Mouse (Mus musculus): ENCODE results near the gene Lrig3. TPM values are rescaled to one million over a fixed set of nuclear protein-coding genes. Genes with fewer than 3 reads are reported as not detected.

The Lrig3 gene
- total and polyA plus RNA-seq, 2 experiments from 2014 or later = 4.8 to 16.3 TPM

DNA sequence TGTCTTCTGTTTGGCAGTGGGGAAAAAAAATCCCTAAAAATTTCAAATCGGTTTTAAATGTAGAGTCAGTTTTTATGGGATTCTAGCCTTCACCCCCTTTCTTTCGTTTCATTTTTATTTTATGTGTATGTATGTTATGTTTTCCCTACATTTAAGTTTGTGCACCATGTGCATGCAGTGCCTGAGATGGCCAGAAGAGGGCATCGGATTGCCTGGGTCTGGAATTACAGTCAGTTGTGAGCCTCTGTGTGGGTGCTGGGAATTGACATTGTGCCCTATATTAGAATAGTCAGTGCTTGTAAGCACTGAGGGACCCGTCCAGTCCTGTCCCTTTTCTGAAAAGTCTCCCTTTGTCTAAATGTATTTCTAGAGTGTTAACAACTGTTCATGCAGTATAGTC is 96.8 kb downstream of the Lrig3 start:
- WGBS = 87% methylated on average over 4 of the region's 4 CpGs
- Histone ChIP-seq H3K36me3 (ENCODE audit: insufficient read depth, low read length) (no peaks in the 10 kb centered on the region), H3K9me3 (ENCODE audit: low read length) (0 out of 2 replicates have a peak, but pooled peaks cover 5% of the 10 kb centered on the region), H3K27me3 (ENCODE audit: insufficient read depth, low read length) (no peaks in the 10 kb centered on the region), H3K27ac (no peak overlapping the region), H3K4me3 (ENCODE audit: low read length) (no peak overlapping the region), H3K9ac (replicated peaks; ENCODE audit: low read length) (no peak overlapping the region), H3K4me1 (ENCODE audit: insufficient read depth, low read length) (no peaks in the 10 kb centered on the region), H3K4me2 (ENCODE audit: low read depth, low read length) (no peak overlapping the region)
- TF ChIP-seq CTCF (IDR thresholded peaks at IDR 0.05; ENCODE audit: low read depth) = peak; percentile 17; the same call in 1 of the 2 replicates
- DNase-seq (ENCODE audit: low spot score) = no peak
- no peak for ATAC-seq

Small RNA genes within 50 kb of the gene (microRNA-seq; reads per million reads assigned to microRNA genes)
- 0 reads per million in 2 experiments for gene Gm22183
